Comparison of ENCODE assay signal across 17 mouse cellular contexts in the genomic region with DNA sequence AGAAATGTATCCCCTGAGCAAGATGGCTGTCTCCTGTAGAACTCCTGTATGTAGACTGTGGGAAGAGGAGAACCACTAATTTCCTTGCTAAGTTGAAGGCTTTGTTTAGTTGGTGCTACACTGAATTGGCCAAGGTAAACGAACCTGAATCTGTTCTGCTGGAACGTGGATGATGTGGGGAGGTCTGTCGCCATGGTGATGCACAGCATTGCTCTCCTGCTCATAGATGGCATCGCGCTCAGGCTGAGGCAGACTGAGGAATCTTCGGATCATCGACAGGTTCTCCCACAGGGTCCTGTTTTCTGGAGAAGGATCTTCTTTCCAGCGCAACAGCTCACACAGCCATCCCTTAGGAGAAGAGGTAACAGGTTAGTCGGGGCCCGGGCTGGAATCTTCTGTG.
DNase-seq lines count a peak whose midpoint lies in the region; ATAC-seq lines count a peak whose summit lies in the region.
"Had no signal": no experiment of that assay in that cellular context is flagged by ENCODE, and none has a peak within 500 bp of the region (broad histone marks: within the 10 kb centered on the region; RNA-seq: fewer than 3 reads in every experiment).

No protein-coding gene starts in this region.

- H3K36me3 ChIP-seq in midbrain, embryonic 15.5 days (replicated peaks): no peaks in the 10 kb centered on the region; the same call in 1 of the 2 replicates
- H3K36me3 ChIP-seq in midbrain, embryonic 13.5 days: peaks cover 38% of the 10 kb centered on the region
- peaks cover 36% of the 10 kb centered on the region for H3K36me3 ChIP-seq in forebrain, embryonic 14.5 days (ENCODE audit: control insufficient read depth, insufficient read depth, low read length)
- H3K36me3 ChIP-seq in neural tube, embryonic 15.5 days: peaks cover 4% of the 10 kb centered on the region; the same call in 1 of the 2 replicates

- H3K9ac ChIP-seq in midbrain, embryonic 15.5 days: no peak overlapping the region
- no peak overlapping the region for H3K9ac ChIP-seq in midbrain, embryonic 13.5 days (replicated peaks)
- no peak overlapping the region for H3K9ac ChIP-seq in forebrain, embryonic 14.5 days (ENCODE audit: low read length)
- no peak overlapping the region for H3K9ac ChIP-seq in neural tube, embryonic 15.5 days (replicated peaks)
- H3K9ac ChIP-seq: hindbrain, embryonic 12.5 days had no signal

- 68% methylated on average over 10 of the region's 10 CpGs for WGBS in midbrain, embryonic 15.5 days
- WGBS in midbrain, embryonic 13.5 days: 76% methylated on average over 10 of the region's 10 CpGs
- WGBS in forebrain, embryonic 14.5 days: 66% methylated on average over 10 of the region's 10 CpGs
- 69% methylated on average over 10 of the region's 10 CpGs for WGBS in neural tube, embryonic 15.5 days

- no peak overlapping the region for H3K27ac ChIP-seq in midbrain, embryonic 15.5 days
- no peak overlapping the region for H3K27ac ChIP-seq in midbrain, embryonic 13.5 days
- H3K27ac ChIP-seq in forebrain, embryonic 14.5 days (ENCODE audit: low read depth, low read length): no peak overlapping the region
- no peak overlapping the region for H3K27ac ChIP-seq in neural tube, embryonic 15.5 days (replicated peaks)
- H3K27ac ChIP-seq: gastrocnemius, adult 2 months; hindbrain, embryonic 12.5 days had no signal

- H3K9me3 ChIP-seq in midbrain, embryonic 15.5 days: no peaks in the 10 kb centered on the region
- H3K9me3 ChIP-seq in midbrain, embryonic 13.5 days: no peaks in the 10 kb centered on the region
- H3K9me3 ChIP-seq in forebrain, embryonic 14.5 days (replicated peaks; ENCODE audit: control insufficient read depth, low read length): no peaks in the 10 kb centered on the region
- no peaks in the 10 kb centered on the region for H3K9me3 ChIP-seq in neural tube, embryonic 15.5 days (replicated peaks)
- H3K9me3 ChIP-seq: hindbrain, embryonic 12.5 days had no signal

- peak; percentile 24 for ATAC-seq in frontal cortex, adult (ENCODE audit: low TSS enrichment)
- peak; percentile 82 for ATAC-seq in midbrain, embryonic 15.5 days (replicated peaks)
- no peak for ATAC-seq in midbrain, embryonic 13.5 days
- ATAC-seq in forebrain, embryonic 14.5 days: 0 out of 2 replicates have a peak, but pooled peaks have one; percentile 22
- peak; percentile 45; the same call in 1 of the 2 replicates for ATAC-seq in neural tube, embryonic 15.5 days (ENCODE audit: low FRiP score)
- ATAC-seq: intestine, postnatal 0 days; lung, postnatal 0 days had no signal

- DNase-seq in frontal cortex, adult 2 months (ENCODE audit: extremely low spot score in 1 of 2, low spot score in 1 of 2): no peak
- DNase-seq in forebrain, embryonic 14.5 days (ENCODE audit: low spot score): no peak
- no peak for DNase-seq in cerebellum, postnatal 36 days
- DNase-seq: cerebellum, adult 9-10 months; gastrocnemius, adult 2 months; heart, postnatal 10 days; liver; retina, postnatal 1 day had no signal

- H3K27me3 ChIP-seq in midbrain, embryonic 15.5 days (replicated peaks): no peaks in the 10 kb centered on the region
- no peaks in the 10 kb centered on the region for H3K27me3 ChIP-seq in midbrain, embryonic 13.5 days
- H3K27me3 ChIP-seq in forebrain, embryonic 14.5 days (replicated peaks; ENCODE audit: control insufficient read depth, insufficient read depth, low read length): no peaks in the 10 kb centered on the region
- H3K27me3 ChIP-seq in neural tube, embryonic 15.5 days (replicated peaks): no peaks in the 10 kb centered on the region
- H3K27me3 ChIP-seq: CH12.LX; hindbrain, embryonic 12.5 days had no signal

- peaks cover 6% of the 10 kb centered on the region; the same call in 1 of the 2 replicates for H3K4me1 ChIP-seq in midbrain, embryonic 15.5 days
- peaks cover 7% of the 10 kb centered on the region; the same call in 1 of the 2 replicates for H3K4me1 ChIP-seq in midbrain, embryonic 13.5 days (replicated peaks)
- H3K4me1 ChIP-seq in forebrain, embryonic 14.5 days (ENCODE audit: control insufficient read depth, insufficient read depth, low read length): peaks cover 11% of the 10 kb centered on the region; the same call in 1 of the 2 replicates
- peaks cover 17% of the 10 kb centered on the region for H3K4me1 ChIP-seq in neural tube, embryonic 15.5 days
- H3K4me1 ChIP-seq: hindbrain, embryonic 12.5 days had no signal

- no peak overlapping the region for H3K4me2 ChIP-seq in midbrain, embryonic 15.5 days
- H3K4me2 ChIP-seq in midbrain, embryonic 13.5 days (replicated peaks): no peak overlapping the region
- no peak overlapping the region for H3K4me2 ChIP-seq in forebrain, embryonic 14.5 days (ENCODE audit: low read length)
- H3K4me2 ChIP-seq in neural tube, embryonic 15.5 days: no peak overlapping the region
- H3K4me2 ChIP-seq: heart, embryonic 11.5 days; hindbrain, embryonic 12.5 days had no signal

- no peak overlapping the region for H3K4me3 ChIP-seq in midbrain, embryonic 15.5 days
- no peak overlapping the region for H3K4me3 ChIP-seq in midbrain, embryonic 13.5 days (replicated peaks)
- H3K4me3 ChIP-seq in forebrain, embryonic 14.5 days (ENCODE audit: low read depth, low read length): no peak overlapping the region
- H3K4me3 ChIP-seq in neural tube, embryonic 15.5 days (replicated peaks): no peak overlapping the region
- H3K4me3 ChIP-seq: gastrocnemius, adult 2 months; hindbrain, embryonic 12.5 days had no signal
